Mouse (Mus musculus) kidney, adult 2 months (tissue): ENCODE data around the gene Pde6g.

Experiments used
- CTCF ChIP-seq: fragments of 200-500 bp; conservative IDR thresholded peaks from 2 replicates; pipeline ENCODE4 v1.5.1; 2011; ENCODE audit warnings: low read depth, mild to moderate bottlenecking, control low read depth, low read length, moderate library complexity, mixed read lengths; ENCODE audit not compliant: insufficient read depth, insufficient read length
- POLR2A ChIP-seq: fragments of 200-500 bp; IDR thresholded peaks from one replicate; pipeline ENCODE4 v1.6.1; 2011; ENCODE audit warnings: low read depth, low read length, control low read depth

DNA sequence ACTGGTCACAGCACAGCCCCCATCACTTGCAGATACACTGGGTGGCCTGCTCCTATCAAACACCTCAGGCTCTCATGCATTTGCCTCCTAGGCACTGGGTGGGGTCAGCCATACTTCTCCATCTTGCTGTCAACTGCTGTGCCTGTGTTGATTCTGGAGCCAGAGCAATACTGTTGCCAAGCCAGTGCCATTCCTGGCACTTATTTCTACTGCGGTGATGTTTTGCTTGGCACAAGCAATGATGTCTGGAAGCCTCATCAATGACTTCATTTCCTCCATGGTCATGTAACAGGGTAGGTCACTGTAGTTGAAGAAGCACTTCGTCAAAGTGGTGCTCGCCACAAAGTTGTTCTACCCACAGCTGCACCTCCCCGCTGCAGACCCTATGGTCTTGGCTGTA, 12.2 kb upstream of the Pde6g start:
- TF ChIP-seq POLR2A (no peak), CTCF (no peak)
